Mouse (Mus musculus) adipose tissue, adult 10 weeks (tissue): ENCODE results near the gene Txndc11. TPM values are rescaled to one million over a fixed set of nuclear protein-coding genes. Genes with fewer than 3 reads are reported as not detected.

Experiments
- polyA plus RNA-seq: library from polyadenylated mRNA; stranded (reverse); fragments of 350-450 nt; fragmentation: Illumina TruSeq; extraction: RNeasy Lipid Tissue Mini Kit (QIAGEN cat#74804); gene quantifications from one replicate; pipeline ENCODE4 v1.2.3, GENCODE M21; 2014; ENCODE audit warnings: low read depth, low replicate concordance

Txndc11 gene
- polyA plus RNA-seq = 31.3 TPM

DNA sequence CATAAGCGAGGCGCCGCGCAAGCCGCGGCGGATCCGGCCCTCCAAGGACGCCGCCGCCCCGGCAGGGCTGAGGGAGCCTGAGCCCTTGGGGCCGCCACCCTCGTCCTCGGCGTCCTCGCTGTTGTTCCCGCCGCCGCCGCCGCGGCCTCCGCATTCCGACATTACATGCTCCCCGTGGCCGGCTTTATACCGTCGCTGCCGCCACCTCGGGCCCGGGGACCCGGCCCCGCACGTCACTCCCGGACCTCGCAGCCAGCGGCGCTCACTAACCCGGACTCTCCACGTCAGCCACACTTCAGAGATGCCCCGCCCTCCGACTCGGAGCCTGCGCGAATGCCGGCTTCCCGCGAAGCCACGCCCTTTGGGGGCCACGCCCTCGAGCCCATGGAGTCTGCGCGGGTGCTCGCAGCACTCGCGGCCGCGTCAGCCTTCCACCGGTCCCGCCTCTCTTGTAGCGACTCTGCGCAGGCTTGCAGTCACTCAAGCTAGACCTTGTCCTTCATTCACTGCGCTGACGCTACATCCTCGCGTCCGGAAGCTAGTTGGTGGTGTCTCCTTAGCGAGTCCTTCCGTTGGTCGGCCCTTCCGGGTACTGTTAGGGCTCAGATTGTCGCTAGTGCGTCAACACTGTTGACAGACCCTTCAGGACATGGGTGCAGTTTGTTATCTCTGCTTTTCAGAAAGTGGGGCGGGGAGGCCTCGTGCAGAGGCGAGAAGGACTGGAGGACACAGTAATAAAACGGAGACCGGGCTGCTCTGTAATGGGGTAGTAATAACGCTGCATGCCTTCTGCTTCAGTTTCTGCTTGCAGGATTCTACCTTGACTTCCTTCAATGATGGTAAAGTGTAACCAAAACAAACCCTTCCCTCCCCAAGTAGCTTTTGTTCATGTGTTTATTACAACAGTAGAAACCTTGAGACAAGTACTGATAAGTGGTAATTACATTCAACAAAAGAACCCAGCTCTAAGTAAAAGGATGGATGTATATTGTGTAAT, at the start of gene Txndc11:
Gene Txndc11 (minus strand): TSS at position 303 of the 997 bp plus-strand sequence.

DNA sequence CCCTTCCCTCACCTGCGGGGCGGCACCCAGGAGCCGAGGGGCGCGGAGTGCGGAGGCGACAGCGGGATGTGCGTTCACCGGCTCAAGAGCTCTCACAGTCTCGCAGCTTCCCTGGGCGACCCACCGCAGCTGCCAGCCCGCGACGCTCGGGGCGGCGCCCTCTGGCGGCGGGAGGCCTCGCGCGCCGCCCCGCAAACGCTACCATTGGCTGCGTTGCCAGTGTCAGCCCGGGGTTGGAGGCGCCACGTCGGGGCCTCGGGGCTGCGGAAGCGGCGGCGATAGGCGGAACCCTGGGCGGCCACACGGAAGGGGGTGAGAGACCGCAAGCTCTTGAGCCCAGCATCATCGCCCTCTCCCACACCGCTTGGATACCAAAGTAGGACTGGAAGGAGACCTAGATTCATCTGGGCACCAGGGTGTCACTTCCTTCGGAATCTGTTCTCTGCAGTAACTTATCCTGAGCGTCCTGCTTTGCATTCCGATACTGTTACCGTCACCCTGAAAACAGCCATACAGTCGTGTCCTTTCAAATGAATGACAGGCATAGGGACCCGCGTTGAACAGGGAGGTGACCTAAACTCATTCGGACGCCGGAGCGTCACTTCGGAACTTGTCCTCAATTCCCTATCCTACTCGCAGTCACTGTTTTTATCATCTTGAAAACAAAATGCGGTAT, 41.9 kb upstream of the Txndc11 start, which contains the start of gene Zc3h7a:
Gene Zc3h7a (minus strand): TSS at position 186 of the 676 bp plus-strand sequence.

DNA sequence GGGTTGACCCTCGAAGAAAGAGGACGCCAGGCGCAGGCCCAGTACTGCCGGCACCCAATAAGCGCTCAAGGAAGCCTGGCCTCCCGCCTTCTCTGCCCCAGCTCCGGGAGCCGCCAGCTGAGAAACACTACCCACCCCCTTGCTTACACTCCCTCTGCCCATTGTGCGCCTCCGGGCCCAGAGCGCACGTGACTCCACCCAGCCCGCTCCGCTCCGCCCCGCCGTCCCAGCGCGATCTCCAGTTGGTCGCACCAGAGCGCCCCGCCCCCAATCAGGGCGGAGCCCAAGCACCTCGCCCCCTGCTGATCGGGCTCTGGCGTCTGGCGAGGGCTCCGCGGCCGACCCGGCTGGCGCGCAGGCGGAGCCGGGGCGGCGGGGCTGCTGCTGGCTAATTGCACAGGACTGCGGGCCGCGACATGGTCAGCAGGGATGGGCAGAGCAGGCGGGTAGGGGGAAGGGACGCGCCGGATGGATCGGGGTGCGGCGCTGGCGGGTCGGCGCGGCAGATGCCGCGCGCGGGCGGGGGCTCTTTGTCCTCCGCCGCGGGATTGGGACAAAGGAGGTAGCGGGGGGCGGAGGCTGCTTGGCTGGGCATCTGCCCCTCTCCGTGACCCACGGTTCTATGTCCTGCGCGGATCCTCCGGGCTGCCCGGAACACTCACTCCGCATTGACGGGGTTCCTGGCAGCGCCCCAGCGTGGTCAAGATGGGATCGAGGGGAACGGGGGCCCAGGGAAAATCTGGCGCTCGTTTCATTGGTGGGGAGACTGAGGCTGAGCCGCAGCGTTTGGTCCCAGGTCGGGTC, 68.2 kb downstream of the Txndc11 start, which contains the start of gene Litaf:
Gene Litaf (minus strand): TSS at position 129 of the 804 bp plus-strand sequence.

DNA sequence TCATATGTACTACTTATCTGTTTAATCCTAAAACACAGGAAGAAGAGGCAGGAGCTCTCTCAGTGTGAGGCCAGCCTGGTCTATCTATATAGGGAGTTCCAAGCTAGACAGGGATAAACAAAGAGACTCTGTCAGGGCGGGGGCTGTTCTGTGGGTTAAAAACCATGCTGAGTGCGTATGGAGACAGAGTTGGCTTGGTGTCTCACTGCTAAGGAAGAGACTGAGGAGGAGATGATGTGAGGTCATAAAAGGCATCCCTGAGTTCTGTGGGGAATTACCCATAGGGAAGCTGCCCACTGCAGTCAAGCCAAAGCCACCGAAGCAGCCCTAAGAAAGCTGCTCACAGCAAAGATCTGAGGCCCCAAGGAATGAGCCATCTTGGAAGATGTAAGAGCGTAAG, 73.8 kb downstream of the Txndc11 start, which contains the start of gene Snn:
Gene Snn (plus strand): TSS at position 301 of the 400 bp plus-strand sequence.

Other genes starting within 250 kb of the Txndc11 start
- gene Snn, start 73.7 kb downstream of the Txndc11 start, polyA plus RNA-seq = 25.3 TPM
- 131 TPM for gene Litaf, start 68.5 kb downstream of the Txndc11 start, polyA plus RNA-seq
- gene Zc3h7a, start 41.7 kb upstream of the Txndc11 start, polyA plus RNA-seq = 118 TPM
- gene Rsl1d1, start 68.7 kb upstream of the Txndc11 start, polyA plus RNA-seq = 53.9 TPM
- 69.0 TPM for gene Gspt1, start 119.7 kb upstream of the Txndc11 start, polyA plus RNA-seq
- gene Tnfrsf17, start 179.2 kb upstream of the Txndc11 start, polyA plus RNA-seq = 0.57 TPM
- gene Snx29, start 188.3 kb upstream of the Txndc11 start, polyA plus RNA-seq = 5.6 TPM